Mouse (Mus musculus): ENCODE measurements around the gene Mcm2. TPM values are rescaled to one million over a fixed set of nuclear protein-coding genes. Genes with fewer than 3 reads are reported as not detected.
A peak's percentile ranks its signal among the peaks of the same experiment; 100 is the strongest.

The Mcm2 gene
- total and polyA plus RNA-seq, 3 experiments = 149 to 1,259 (median 171) TPM

- DNase-seq (ENCODE audit: low spot score) (no peak), ATAC-seq (ENCODE audit: extremely low read depth, insufficient number of reproducible peaks, low FRiP score, poor library complexity, severe bottlenecking) (no peak)
- no peak overlapping the region for H3K4me3 ChIP-seq (ENCODE audit: low read depth, low read length)
- peaks cover 3% of the 10 kb centered on the region; the same call in 1 of the 2 replicates for H3K4me1 ChIP-seq (ENCODE audit: insufficient read depth, low read depth, low read length)
- peaks cover 72% of the 10 kb centered on the region for H3K27me3 ChIP-seq (ENCODE audit: insufficient read depth, low read length)
- H3K9me3 ChIP-seq (replicated peaks) = peaks cover 3% of the 10 kb centered on the region
- no peaks in the 10 kb centered on the region for H3K36me3 ChIP-seq (replicated peaks)
- TF ChIP-seq POLR2AphosphoS5 (IDR thresholded peaks at IDR 0.05; ENCODE audit: insufficient replicate concordance, low read depth, low read length) (no peak), CTCF (IDR thresholded peaks at IDR 0.05; ENCODE audit: low read depth, low read length) (no peak), GATA1 (IDR thresholded peaks at IDR 0.05; ENCODE audit: borderline replicate concordance, low read length) (no peak), GATA2 (IDR thresholded peaks at IDR 0.05; ENCODE audit: borderline replicate concordance, low read depth, low read length) (no peak), TAL1 (conservative IDR thresholded peaks at IDR 0.05; ENCODE audit: low read depth, low read length) (no peak)
Measured at GRCm38 (mm10) chr6:88857249-88857648, 41.3 kb downstream of the Mcm2 start.

GRCm38 (mm10) chr6:88855636-88856035 lies 42.9 kb downstream of the Mcm2 start:
- DNase-seq (ENCODE audit: low spot score) (peak; percentile 67), ATAC-seq (ENCODE audit: extremely low read depth, insufficient number of reproducible peaks, low FRiP score, poor library complexity, severe bottlenecking) (no peak)
- H3K4me3 ChIP-seq (ENCODE audit: low read depth, low read length) = no peak overlapping the region
- no peaks in the 10 kb centered on the region for H3K36me3 ChIP-seq (replicated peaks)
- H3K4me1 ChIP-seq (ENCODE audit: insufficient read depth, low read depth, low read length) = no peaks in the 10 kb centered on the region; the same call in 1 of the 2 replicates
- TF ChIP-seq POLR2AphosphoS5 (IDR thresholded peaks at IDR 0.05; ENCODE audit: insufficient replicate concordance, low read depth, low read length) (no peak), CTCF (IDR thresholded peaks at IDR 0.05; ENCODE audit: low read depth, low read length) (peak; percentile 44), GATA1 (IDR thresholded peaks at IDR 0.05; ENCODE audit: borderline replicate concordance, low read length) (no peak), TAL1 (conservative IDR thresholded peaks at IDR 0.05; ENCODE audit: low read depth, low read length) (no peak)
- no peaks in the 10 kb centered on the region; the same call in 1 of the 2 replicates for H3K9me3 ChIP-seq (replicated peaks)
- peaks cover 69% of the 10 kb centered on the region for H3K27me3 ChIP-seq (ENCODE audit: insufficient read depth, low read length)

GRCm38 (mm10) chr6:88854509-88854908 lies 44.1 kb downstream of the Mcm2 start:
- TF ChIP-seq TAL1 (conservative IDR thresholded peaks at IDR 0.05; ENCODE audit: low read depth, low read length) (no peak), GATA1 (IDR thresholded peaks at IDR 0.05; ENCODE audit: borderline replicate concordance, low read length) (no peak), CTCF (IDR thresholded peaks at IDR 0.05; ENCODE audit: low read depth, low read length) (no peak), POLR2AphosphoS5 (IDR thresholded peaks at IDR 0.05; ENCODE audit: insufficient replicate concordance, low read depth, low read length) (no peak), GATA2 (IDR thresholded peaks at IDR 0.05; ENCODE audit: borderline replicate concordance, low read depth, low read length) (no peak)
- Histone ChIP-seq H3K9me3 (replicated peaks) (no peaks in the 10 kb centered on the region; the same call in 1 of the 2 replicates), H3K36me3 (replicated peaks) (no peaks in the 10 kb centered on the region), H3K4me1 (ENCODE audit: insufficient read depth, low read depth, low read length) (no peaks in the 10 kb centered on the region; the same call in 1 of the 2 replicates), H3K4me3 (ENCODE audit: low read depth, low read length) (no peak overlapping the region), H3K27me3 (ENCODE audit: insufficient read depth, low read length) (peaks cover 65% of the 10 kb centered on the region)
- ATAC-seq (ENCODE audit: extremely low read depth, insufficient number of reproducible peaks, low FRiP score, poor library complexity, severe bottlenecking) = no peak
- DNase-seq (ENCODE audit: low spot score) = no peak

GRCm38 (mm10) chr6:88850034-88850433 lies 48.5 kb downstream of the Mcm2 start:
- DNase-seq (ENCODE audit: low spot score) (no peak), ATAC-seq (ENCODE audit: extremely low read depth, insufficient number of reproducible peaks, low FRiP score, poor library complexity, severe bottlenecking) (no peak)
- peaks cover 6% of the 10 kb centered on the region for H3K4me1 ChIP-seq (ENCODE audit: insufficient read depth, low read depth, low read length)
- no peak for TF ChIP-seq GATA2 (IDR thresholded peaks at IDR 0.05; ENCODE audit: borderline replicate concordance, low read depth, low read length)
- TF ChIP-seq CTCF (IDR thresholded peaks at IDR 0.05; ENCODE audit: low read depth, low read length) = no peak
- TF ChIP-seq POLR2AphosphoS5 (IDR thresholded peaks at IDR 0.05; ENCODE audit: insufficient replicate concordance, low read depth, low read length) = no peak
- no peak overlapping the region for H3K4me3 ChIP-seq (ENCODE audit: low read depth, low read length)
- no peaks in the 10 kb centered on the region for H3K36me3 ChIP-seq (replicated peaks)
- no peaks in the 10 kb centered on the region; the same call in 1 of the 2 replicates for H3K9me3 ChIP-seq (replicated peaks)
- peaks cover 69% of the 10 kb centered on the region for H3K27me3 ChIP-seq (ENCODE audit: insufficient read depth, low read length)

- peak; percentile 58 for TF ChIP-seq CTCF (IDR thresholded peaks at IDR 0.05; ENCODE audit: low read depth, low read length)
- no peak for TF ChIP-seq GATA1 (IDR thresholded peaks at IDR 0.05; ENCODE audit: borderline replicate concordance, low read length)
- TF ChIP-seq TAL1 (conservative IDR thresholded peaks at IDR 0.05; ENCODE audit: low read depth, low read length) = no peak
- ATAC-seq (ENCODE audit: extremely low read depth, insufficient number of reproducible peaks, low FRiP score, poor library complexity, severe bottlenecking) (no peak), DNase-seq (ENCODE audit: low spot score) (no peak)
- Histone ChIP-seq H3K4me3 (ENCODE audit: low read depth, low read length) (no peak overlapping the region), H3K36me3 (replicated peaks) (no peaks in the 10 kb centered on the region), H3K27me3 (ENCODE audit: insufficient read depth, low read length) (peaks cover 64% of the 10 kb centered on the region), H3K4me1 (ENCODE audit: insufficient read depth, low read depth, low read length) (peaks cover 6% of the 10 kb centered on the region), H3K9me3 (replicated peaks) (no peaks in the 10 kb centered on the region; the same call in 1 of the 2 replicates)
Measured at GRCm38 (mm10) chr6:88849270-88849669, 49.3 kb downstream of the Mcm2 start.

GRCm38 (mm10) chr6:88847571-88847970 lies 51.0 kb downstream of the Mcm2 start:
- TF ChIP-seq GATA2 (IDR thresholded peaks at IDR 0.05; ENCODE audit: borderline replicate concordance, low read depth, low read length) (no peak), POLR2AphosphoS5 (IDR thresholded peaks at IDR 0.05; ENCODE audit: insufficient replicate concordance, low read depth, low read length) (no peak), GATA1 (IDR thresholded peaks at IDR 0.05; ENCODE audit: borderline replicate concordance, low read length) (no peak), TAL1 (conservative IDR thresholded peaks at IDR 0.05; ENCODE audit: low read depth, low read length) (no peak), CTCF (IDR thresholded peaks at IDR 0.05; ENCODE audit: low read depth, low read length) (no peak)
- DNase-seq (ENCODE audit: low spot score) = no peak
- peaks cover 5% of the 10 kb centered on the region for H3K36me3 ChIP-seq (replicated peaks)
- H3K4me3 ChIP-seq (ENCODE audit: low read depth, low read length) = no peak overlapping the region
- H3K4me1 ChIP-seq (ENCODE audit: insufficient read depth, low read depth, low read length) = peaks cover 21% of the 10 kb centered on the region
- H3K27me3 ChIP-seq (ENCODE audit: insufficient read depth, low read length) = peaks cover 54% of the 10 kb centered on the region
- H3K9me3 ChIP-seq (replicated peaks) = no peaks in the 10 kb centered on the region; the same call in 1 of the 2 replicates
- no peak for ATAC-seq (ENCODE audit: extremely low read depth, insufficient number of reproducible peaks, low FRiP score, poor library complexity, severe bottlenecking)
